Mouse (Mus musculus) MN1 (cell line): ENCODE data around the gene Pidd1.

Experiments used
- DNase-seq: peaks from one replicate; pipeline ENCODE4 v3.0.0-alpha.2; 2016; ENCODE audit warnings: low spot score

Pidd1 gene

GRCm38 (mm10) chr7:141472763-141473162, 28.9 kb upstream of the Pidd1 start:
- DNase-seq: no peak

GRCm38 (mm10) chr7:141472226-141472625, 28.4 kb upstream of the Pidd1 start:
- DNase-seq: no peak

- DNase-seq: no peak
Measured at GRCm38 (mm10) chr7:141471236-141471635, 27.4 kb upstream of the Pidd1 start.

GRCm38 (mm10) chr7:141470637-141470944, 26.8 kb upstream of the Pidd1 start:
- DNase-seq: no peak

GRCm38 (mm10) chr7:141469901-141470636, 26.2 kb upstream of the Pidd1 start:
- DNase-seq: no peak

- peak; percentile 80 for DNase-seq
Measured at GRCm38 (mm10) chr7:141469352-141469751, 25.5 kb upstream of the Pidd1 start.

GRCm38 (mm10) chr7:141468522-141469211, 24.8 kb upstream of the Pidd1 start:
- peak; percentile 94 for DNase-seq

- peak; percentile 55 for DNase-seq
Measured at GRCm38 (mm10) chr7:141468164-141468521, 24.3 kb upstream of the Pidd1 start.

GRCm38 (mm10) chr7:141467230-141468030, 23.6 kb upstream of the Pidd1 start, which contains the start of gene Cd151:
Gene Cd151, plus strand, starts transcription at chr7:141467392.
- peak; percentile 88 for DNase-seq

- DNase-seq: peak; percentile 51
Measured at GRCm38 (mm10) chr7:141466607-141467148, 22.9 kb upstream of the Pidd1 start.

- peak; percentile 75 for DNase-seq
Measured at GRCm38 (mm10) chr7:141466045-141466394, 22.2 kb upstream of the Pidd1 start.

GRCm38 (mm10) chr7:141465388-141466044, 21.7 kb upstream of the Pidd1 start:
- no peak for DNase-seq

GRCm38 (mm10) chr7:141464603-141465201, 20.9 kb upstream of the Pidd1 start:
- DNase-seq: no peak

GRCm38 (mm10) chr7:141463824-141464602, 20.2 kb upstream of the Pidd1 start:
- DNase-seq: no peak

- no peak for DNase-seq
Measured at GRCm38 (mm10) chr7:141462333-141462821, 18.6 kb upstream of the Pidd1 start.

- peak; percentile 49 for DNase-seq
Measured at GRCm38 (mm10) chr7:141461521-141462332, 17.9 kb upstream of the Pidd1 start.

GRCm38 (mm10) chr7:141460391-141461113, 16.7 kb upstream of the Pidd1 start, which contains the start of gene Cracr2b:
Gene Cracr2b, plus strand, starts transcription at chr7:141461094.
- no peak for DNase-seq

- DNase-seq: no peak
Measured at GRCm38 (mm10) chr7:141460001-141460390, 16.2 kb upstream of the Pidd1 start.

GRCm38 (mm10) chr7:141459301-141459711, 15.5 kb upstream of the Pidd1 start:
- no peak for DNase-seq
